24 mouse cellular contexts compared by ENCODE assay signal in the genomic region with DNA sequence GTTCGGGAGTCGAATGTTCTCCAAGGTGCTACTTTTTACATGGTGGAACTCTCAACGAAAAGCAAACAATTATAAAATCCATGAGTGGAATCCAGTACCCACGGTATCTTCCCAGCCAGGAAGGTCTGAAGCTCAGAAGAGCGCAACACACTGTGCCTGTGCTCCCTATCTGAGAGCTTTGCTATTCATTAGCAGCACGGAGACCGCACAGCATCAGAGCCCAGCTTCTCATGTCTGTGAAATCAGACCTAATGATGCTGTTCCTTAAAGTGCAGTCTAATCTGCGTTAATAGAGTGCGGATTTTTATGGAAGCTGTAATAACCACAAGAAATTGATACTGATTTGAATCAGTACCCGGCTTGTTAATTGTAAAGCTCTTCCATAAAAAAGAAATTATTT. TPM values are rescaled to one million over a fixed set of nuclear protein-coding genes. Genes with fewer than 3 reads are reported as not detected.
DNase-seq lines count a peak whose midpoint lies in the region; ATAC-seq and TF ChIP-seq lines count a peak whose summit lies in the region.
"Had no signal": no experiment of that assay in that cellular context is flagged by ENCODE, and none has a peak within 500 bp of the region (broad histone marks: within the 10 kb centered on the region; RNA-seq: fewer than 3 reads in every experiment).

No protein-coding gene starts in this region.

- H3K9me3 ChIP-seq in forebrain, embryonic 12.5 days, result no peaks in the 10 kb centered on the region
- no peaks in the 10 kb centered on the region for H3K9me3 ChIP-seq in forebrain, embryonic 10.5 days
- no peaks in the 10 kb centered on the region for H3K9me3 ChIP-seq in hindbrain, postnatal 0 days (ENCODE audit: low read length)
- H3K9me3 ChIP-seq in hindbrain, embryonic 13.5 days, result no peaks in the 10 kb centered on the region
- no peaks in the 10 kb centered on the region for H3K9me3 ChIP-seq in stomach, postnatal 0 days (ENCODE audit: control insufficient read depth, low read length)
- H3K9me3 ChIP-seq: embryonic facial prominence, embryonic 13.5 days; heart, embryonic 10.5 days had no signal

- H3K27ac ChIP-seq in forebrain, embryonic 12.5 days, result no peak overlapping the region
- no peak overlapping the region for H3K27ac ChIP-seq in forebrain, embryonic 10.5 days
- no peak overlapping the region for H3K27ac ChIP-seq in hindbrain, postnatal 0 days
- H3K27ac ChIP-seq in hindbrain, embryonic 13.5 days, result no peak overlapping the region
- H3K27ac ChIP-seq in stomach, postnatal 0 days (replicated peaks), result no peak overlapping the region
- H3K27ac ChIP-seq: embryonic facial prominence, embryonic 13.5 days; heart, embryonic 10.5 days; hindbrain, embryonic 14.5 days had no signal

- H3K36me3 ChIP-seq in forebrain, embryonic 12.5 days (replicated peaks), result no peaks in the 10 kb centered on the region
- no peaks in the 10 kb centered on the region for H3K36me3 ChIP-seq in forebrain, embryonic 10.5 days (replicated peaks)
- H3K36me3 ChIP-seq in hindbrain, postnatal 0 days (ENCODE audit: insufficient read depth, low read length), result no peaks in the 10 kb centered on the region
- H3K36me3 ChIP-seq in hindbrain, embryonic 13.5 days, result no peaks in the 10 kb centered on the region
- no peaks in the 10 kb centered on the region for H3K36me3 ChIP-seq in stomach, postnatal 0 days (ENCODE audit: control insufficient read depth, insufficient read depth, low read length)
- H3K36me3 ChIP-seq: embryonic facial prominence, embryonic 13.5 days; G1E; heart, embryonic 10.5 days had no signal

- no peaks in the 10 kb centered on the region for H3K27me3 ChIP-seq in forebrain, embryonic 12.5 days
- H3K27me3 ChIP-seq in forebrain, embryonic 10.5 days (ENCODE audit: poor library complexity, severe bottlenecking), result no peaks in the 10 kb centered on the region
- no peaks in the 10 kb centered on the region for H3K27me3 ChIP-seq in hindbrain, postnatal 0 days (ENCODE audit: insufficient read depth, low read length)
- no peaks in the 10 kb centered on the region for H3K27me3 ChIP-seq in hindbrain, embryonic 13.5 days
- no peaks in the 10 kb centered on the region for H3K27me3 ChIP-seq in stomach, postnatal 0 days (ENCODE audit: control insufficient read depth, insufficient read depth, low read length)
- H3K27me3 ChIP-seq: embryonic facial prominence, embryonic 13.5 days had no signal

- no peak for TF ChIP-seq CTCF in hindbrain, postnatal 0 days (IDR thresholded peaks at IDR 0.05; ENCODE audit: low read depth)
- no peak for TF ChIP-seq CTCF in stomach, postnatal 0 days (IDR thresholded peaks at IDR 0.05; ENCODE audit: low read depth)

- WGBS in forebrain, embryonic 12.5 days, result 78% methylated on average over 10 of the region's 10 CpGs
- 83% methylated on average over 10 of the region's 10 CpGs for WGBS in forebrain, embryonic 10.5 days
- WGBS in hindbrain, postnatal 0 days, result 85% methylated on average over 10 of the region's 10 CpGs
- 87% methylated on average over 10 of the region's 10 CpGs for WGBS in hindbrain, embryonic 13.5 days
- WGBS in stomach, postnatal 0 days, result 87% methylated on average over 10 of the region's 10 CpGs

- 0 out of 2 replicates have a peak, but pooled peaks have one; percentile 27 for ATAC-seq in forebrain, embryonic 12.5 days (ENCODE audit: low FRiP score)
- ATAC-seq in hindbrain, postnatal 0 days, result no peak
- ATAC-seq in hindbrain, embryonic 13.5 days (ENCODE audit: low FRiP score), result no peak
- no peak for ATAC-seq in stomach, postnatal 0 days (ENCODE audit: low FRiP score, low TSS enrichment)
- ATAC-seq: CD4-positive, CD25-positive, alpha-beta regulatory T cell, adult 4 months had no signal

- DNase-seq in forebrain, embryonic 10.5 days (ENCODE audit: extremely low spot score, low spot score), result no peak
- peak; percentile 1 for DNase-seq in hindbrain, postnatal 0 days (ENCODE audit: low spot score)
- peak; percentile 1 for DNase-seq in brain, adult 2 months (ENCODE audit: low read depth, low spot score)
- peak; percentile 8 for DNase-seq in retina, embryonic 14.5 days (ENCODE audit: low spot score)
- DNase-seq in stomach, postnatal 0 days (ENCODE audit: low spot score), result no peak
- DNase-seq: adrenal gland, adult 8-10 months; adrenal gland, postnatal 36 days; B cell, adult 2 months; cerebellum, adult 11-12 months; cerebellum, adult 9-10 months; cerebellum, postnatal 25 days; gastrocnemius, postnatal 36 days; heart, adult 11 months; heart, postnatal 4 days had no signal

- no peak overlapping the region for H3K4me2 ChIP-seq in forebrain, embryonic 12.5 days
- no peak overlapping the region for H3K4me2 ChIP-seq in hindbrain, postnatal 0 days (ENCODE audit: low read depth, low read length)
- no peak overlapping the region for H3K4me2 ChIP-seq in hindbrain, embryonic 13.5 days
- no peak overlapping the region for H3K4me2 ChIP-seq in stomach, postnatal 0 days (replicated peaks; ENCODE audit: low read depth)
- H3K4me2 ChIP-seq: embryonic facial prominence, embryonic 13.5 days; hindbrain, embryonic 14.5 days had no signal

- H3K9ac ChIP-seq in forebrain, embryonic 12.5 days, result no peak overlapping the region
- no peak overlapping the region for H3K9ac ChIP-seq in hindbrain, postnatal 0 days (replicated peaks; ENCODE audit: low read length)
- H3K9ac ChIP-seq in hindbrain, embryonic 13.5 days, result no peak overlapping the region
- H3K9ac ChIP-seq in stomach, postnatal 0 days (ENCODE audit: low read length), result no peak overlapping the region
- H3K9ac ChIP-seq: embryonic facial prominence, embryonic 13.5 days; hindbrain, embryonic 14.5 days had no signal

- no peak overlapping the region for H3K4me3 ChIP-seq in forebrain, embryonic 12.5 days (replicated peaks)
- H3K4me3 ChIP-seq in forebrain, embryonic 10.5 days, result no peak overlapping the region
- no peak overlapping the region for H3K4me3 ChIP-seq in hindbrain, postnatal 0 days (ENCODE audit: low read length)
- no peak overlapping the region for H3K4me3 ChIP-seq in hindbrain, embryonic 13.5 days
- no peak overlapping the region for H3K4me3 ChIP-seq in stomach, postnatal 0 days (ENCODE audit: low read depth, low read length)
- H3K4me3 ChIP-seq: embryonic facial prominence, embryonic 13.5 days; heart, embryonic 10.5 days had no signal

- no peaks in the 10 kb centered on the region for H3K4me1 ChIP-seq in forebrain, embryonic 12.5 days
- no peaks in the 10 kb centered on the region for H3K4me1 ChIP-seq in forebrain, embryonic 10.5 days
- H3K4me1 ChIP-seq in hindbrain, postnatal 0 days (ENCODE audit: insufficient read depth, low read length), result no peaks in the 10 kb centered on the region
- no peaks in the 10 kb centered on the region for H3K4me1 ChIP-seq in hindbrain, embryonic 13.5 days (replicated peaks)
- no peaks in the 10 kb centered on the region for H3K4me1 ChIP-seq in stomach, postnatal 0 days (replicated peaks; ENCODE audit: control insufficient read depth, insufficient read depth)
- H3K4me1 ChIP-seq: embryonic facial prominence, embryonic 13.5 days; heart, embryonic 10.5 days had no signal

- TF ChIP-seq EP300 in stomach, postnatal 0 days (optimal IDR thresholded peaks at IDR 0.05), result no peak

RNA-seq across cellular contexts. Expression of a gene that starts 41.3 kb away (rescaled TPM):
- not detected in 2 replicates for polyA plus RNA-seq in forebrain, embryonic 12.5 days (2016; fragmentation: Nextera tagmentation; extraction: Ambion mirVana)
- polyA plus RNA-seq in forebrain, embryonic 10.5 days (2016; fragmentation: Nextera tagmentation; extraction: Ambion mirVana), result not detected in 2 replicates
- total RNA-seq in hindbrain, postnatal 0 days (2014; rRNA removed), result not detected in 2 replicates
- polyA plus RNA-seq in hindbrain, postnatal 0 days (2015; fragmentation: Nextera tagmentation; extraction: Ambion mirVana), result not detected in 2 replicates
- polyA plus RNA-seq in hindbrain, embryonic 13.5 days (2015; fragmentation: Nextera tagmentation; extraction: Ambion mirVana), result not detected in 2 replicates
- polyA plus RNA-seq in stomach, postnatal 0 days (2015; fragmentation: Nextera tagmentation; extraction: Ambion mirVana), result 2.6 and 2.7 TPM in 2 replicates
- total RNA-seq: adrenal gland, postnatal 36 days; G1E; gastrocnemius, adult 8-10 months; heart, postnatal 4 days had no signal
- polyA plus RNA-seq: CD4-positive, CD25-positive, alpha-beta regulatory T cell, adult 4 months; cortical plate, adult 2 months; embryonic facial prominence, embryonic 13.5 days; G1E; heart, embryonic 10.5 days; heart, embryonic 14.5 days; hindbrain, embryonic 14.5 days had no signal

Comparison
In these comparisons a context has a peak if more than half of its experiments do, and no peak if none do; other contexts are left out.
1. DNase-seq: peak in hindbrain, postnatal 0 days (single experiment), brain, adult 2 months (single experiment) and retina, embryonic 14.5 days (single experiment); none in forebrain, embryonic 10.5 days (single experiment) and stomach, postnatal 0 days (single experiment).